Mouse (Mus musculus) heart, adult 18-20 months (tissue): ENCODE results near the gene Ttc38. TPM values are rescaled to one million over a fixed set of nuclear protein-coding genes. Genes with fewer than 3 reads are reported as not detected.
A peak's percentile ranks its signal among the peaks of the same experiment; 100 is the strongest.
"Not testable (repeated sequence)": the region's sequence is repeated elsewhere in the genome, so short reads cannot be mapped to it uniquely, and the experiment has no call there.

ENCODE experiments used
- DNase-seq, 2 experiments: peaks; one replicate each; pipeline ENCODE4 v3.0.0; 2021 to 2022; ENCODE audit warnings: mixed read lengths in 1 of 2
- total RNA-seq, 2 experiments: library from RNA; stranded (reverse); gene quantifications; 2 replicates each; pipeline ENCODE4 v1.2.3; 2021

Gene Ttc38
- total RNA-seq, 2 experiments from 2014 or later = 15.2 to 21.4 TPM

- no peak for DNase-seq
Measured at GRCm38 (mm10) chr15:85822011-85822359, 10.1 kb upstream of the Ttc38 start.

- DNase-seq = no peak
Measured at GRCm38 (mm10) chr15:85826676-85827075, 5.4 kb upstream of the Ttc38 start.

- no peak for DNase-seq
Measured at GRCm38 (mm10) chr15:85828071-85828470, 4.0 kb upstream of the Ttc38 start.

- DNase-seq = no peak
Measured at GRCm38 (mm10) chr15:85829470-85829869, 2.6 kb upstream of the Ttc38 start.

- no peak for DNase-seq
Measured at GRCm38 (mm10) chr15:85832599-85832998, 493 bp downstream of the Ttc38 start.

GRCm38 (mm10) chr15:85835335-85835734 is 3.2 kb downstream of the Ttc38 start:
- peak in 1 of 2 experiments; percentile 28 for DNase-seq

GRCm38 (mm10) chr15:85836887-85837286 is 4.8 kb downstream of the Ttc38 start:
- no peak for DNase-seq

- peak in 1 of 2 experiments; percentile 37 for DNase-seq
Measured at GRCm38 (mm10) chr15:85840983-85841382, 8.9 kb downstream of the Ttc38 start.

GRCm38 (mm10) chr15:85841796-85842360 is 9.8 kb downstream of the Ttc38 start:
- no peak for DNase-seq

- DNase-seq = no peak
Measured at GRCm38 (mm10) chr15:85845071-85845470, 13.0 kb downstream of the Ttc38 start.

- no peak for DNase-seq
Measured at GRCm38 (mm10) chr15:85851656-85852392, 19.7 kb downstream of the Ttc38 start.

- no peak for DNase-seq
Measured at GRCm38 (mm10) chr15:85858980-85859489, 26.9 kb downstream of the Ttc38 start.

GRCm38 (mm10) chr15:85859490-85860031 is 27.5 kb downstream of the Ttc38 start, which contains the start of gene Gtse1:
Gtse1 (plus strand) TSS chr15:85859745.
- DNase-seq = peak; percentile 97

GRCm38 (mm10) chr15:85865913-85866312 is 33.8 kb downstream of the Ttc38 start:
- DNase-seq = not testable (repeated sequence)

GRCm38 (mm10) chr15:85867696-85868095 is 35.6 kb downstream of the Ttc38 start:
- DNase-seq = peak; percentile 70 to 86

GRCm38 (mm10) chr15:85877336-85877735 is 45.2 kb downstream of the Ttc38 start:
- no peak for DNase-seq

GRCm38 (mm10) chr15:85878848-85879497 is 46.9 kb downstream of the Ttc38 start, which contains the start of gene Trmu:
Trmu (plus strand) TSS chr15:85879312.
- DNase-seq = peak; percentile 92 to 94

- no peak for DNase-seq
Measured at GRCm38 (mm10) chr15:85879498-85879895, 47.4 kb downstream of the Ttc38 start.

GRCm38 (mm10) chr15:85885606-85886005 is 53.5 kb downstream of the Ttc38 start:
- peak in 1 of 2 experiments; percentile 12 for DNase-seq

- no peak for DNase-seq
Measured at GRCm38 (mm10) chr15:85889235-85889634, 57.1 kb downstream of the Ttc38 start.

- DNase-seq = no peak
Measured at GRCm38 (mm10) chr15:85891971-85892370, 59.9 kb downstream of the Ttc38 start.

- DNase-seq = no peak
Measured at GRCm38 (mm10) chr15:85892498-85893118, 60.5 kb downstream of the Ttc38 start.
